Mouse (Mus musculus) heart, adult 10 weeks (tissue): ENCODE results near the gene Gm3371. TPM values are rescaled to one million over a fixed set of nuclear protein-coding genes. Genes with fewer than 3 reads are reported as not detected.

Experiments
- polyA plus RNA-seq: library from polyadenylated mRNA; stranded (reverse); fragments of 350-450 nt; fragmentation: Illumina TruSeq; extraction: RNeasy Lipid Tissue Mini Kit (QIAGEN cat#74804); gene quantifications from one replicate; pipeline ENCODE4 v1.2.3, GENCODE M21; 2014; ENCODE audit warnings: low read depth, low replicate concordance

Gene Gm3371
- not detected for polyA plus RNA-seq

GRCm38 (mm10) chr14:44410588-44410987 lies at the start of gene Gm3371:
TSS of gene Gm3371 (minus strand) at chr14:44410688.

GRCm38 (mm10) chr14:44433335-44433734 lies 22.8 kb upstream of the Gm3371 start, which contains the start of gene Gm8232:
TSS of gene Gm8232 (plus strand) at chr14:44433635.

GRCm38 (mm10) chr14:44365057-44365456 lies 45.4 kb downstream of the Gm3371 start, which contains the start of gene Gm8229:
TSS of gene Gm8229 (plus strand) at chr14:44365357.

Other genes starting within 250 kb of the Gm3371 start
- not detected for gene Gm8212, start 213.0 kb downstream of the Gm3371 start, polyA plus RNA-seq
- not detected for gene 4930503E14Rik, start 197.4 kb downstream of the Gm3371 start, polyA plus RNA-seq
- gene Gm8220, start 125.1 kb downstream of the Gm3371 start, polyA plus RNA-seq: not detected
- gene Gm5930, start 72.1 kb downstream of the Gm3371 start, polyA plus RNA-seq: not detected
- gene Gm8229, start 45.3 kb downstream of the Gm3371 start, polyA plus RNA-seq: not detected
- gene Gm8232, start 22.9 kb upstream of the Gm3371 start, polyA plus RNA-seq: not detected
- not detected for gene BC061237, start 81.8 kb upstream of the Gm3371 start, polyA plus RNA-seq
- not detected for gene Gm17093, start 107.6 kb upstream of the Gm3371 start, polyA plus RNA-seq
- gene Gm8247, start 172.5 kb upstream of the Gm3371 start, polyA plus RNA-seq: not detected
- gene Gm5624, start 217.2 kb upstream of the Gm3371 start, polyA plus RNA-seq: not detected